Mouse (Mus musculus): ENCODE results near the gene Abca7. TPM values are rescaled to one million over a fixed set of nuclear protein-coding genes. Genes with fewer than 3 reads are reported as not detected.

The Abca7 gene
- total RNA-seq, 2 experiments from 2014 or later: 10.9 TPM

DNA sequence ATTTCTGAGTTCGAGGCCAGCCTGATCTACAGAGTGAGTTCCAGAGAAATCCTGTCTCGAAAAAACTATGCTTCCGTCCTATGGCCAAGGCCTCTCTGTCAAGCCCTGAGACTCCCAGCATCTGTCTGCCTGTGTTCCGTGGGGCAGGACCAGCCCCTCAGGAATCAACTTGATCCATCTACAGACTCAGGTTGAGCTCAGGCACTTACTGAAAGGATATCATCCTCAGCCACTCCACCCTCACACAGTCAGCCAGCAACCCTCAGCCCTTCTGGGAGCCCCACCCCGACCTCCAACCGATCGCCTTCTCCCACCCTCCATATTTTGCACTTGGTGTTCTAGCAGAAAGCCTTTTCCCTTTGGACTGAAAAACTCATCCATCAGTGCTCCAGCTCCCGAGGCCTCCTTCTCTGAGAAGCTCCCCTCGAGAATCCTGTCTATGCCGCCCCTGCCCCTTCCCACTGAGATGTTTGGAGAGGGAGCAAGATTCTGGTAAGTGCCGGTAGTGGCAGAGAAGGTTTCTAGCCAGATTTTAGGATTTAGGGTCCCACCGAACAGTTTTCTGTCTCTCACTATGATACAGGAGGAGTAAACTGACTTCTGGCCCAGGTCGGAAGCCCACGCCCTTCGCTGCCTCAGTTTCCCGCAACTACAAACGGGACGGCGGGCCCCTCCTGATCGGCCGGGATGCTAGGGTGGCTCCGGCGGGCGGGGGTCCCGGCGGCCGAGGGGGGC lies 8.4 kb upstream of the Abca7 start:
- intact Hi-C loops (cut with DNase I): loop anchor here (2.0 to 5.0 kb wide), 2 partner anchors 47 to 64 kb away; no protein-coding TSS in a partner anchor
- no peak for DNase-seq (ENCODE audit: low spot score in 2 of 2)

- intact Hi-C loops (cut with DNase I): loop anchor here (5.0 kb wide), 1 partner anchor 64 kb away; no protein-coding TSS in a partner anchor
- DNase-seq (ENCODE audit: low spot score in 2 of 2): no peak
These were observed 7.6 kb upstream of the Abca7 start, which contains the start of gene Cnn2 for GRCm38 (mm10) chr10:79988506-79989271. Gene Cnn2 (plus strand): TSS chr10:79988584.

DNA sequence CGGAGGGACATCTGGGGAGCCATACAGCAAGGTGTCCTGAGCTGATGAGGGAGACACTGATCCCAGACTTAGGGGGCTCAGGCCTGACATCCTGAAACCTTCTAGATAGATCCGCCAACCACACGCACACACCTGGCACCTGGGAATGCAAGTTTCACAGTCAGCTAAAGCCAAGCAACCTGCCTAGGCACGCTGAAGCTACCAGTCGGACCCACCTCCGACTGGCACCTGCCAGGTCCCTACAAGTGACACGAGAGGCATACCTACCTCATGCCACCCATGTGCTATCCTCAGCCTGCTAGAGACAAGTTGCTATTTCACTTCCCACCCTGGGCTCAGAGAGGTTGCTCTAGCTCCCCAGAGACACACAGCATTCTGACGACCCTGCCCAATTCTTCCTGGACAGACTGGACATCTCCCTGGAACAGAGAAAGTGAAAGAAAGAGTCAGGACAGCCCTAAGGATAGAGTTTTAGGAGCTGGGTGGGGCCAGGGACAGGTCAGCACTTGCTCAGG lies 7.0 kb upstream of the Abca7 start:
- DNase-seq (ENCODE audit: low spot score in 2 of 2): no peak
- intact Hi-C loops (cut with DNase I): loop anchor here (5.0 kb wide), 1 partner anchor 63 kb away; no protein-coding TSS in a partner anchor

DNA sequence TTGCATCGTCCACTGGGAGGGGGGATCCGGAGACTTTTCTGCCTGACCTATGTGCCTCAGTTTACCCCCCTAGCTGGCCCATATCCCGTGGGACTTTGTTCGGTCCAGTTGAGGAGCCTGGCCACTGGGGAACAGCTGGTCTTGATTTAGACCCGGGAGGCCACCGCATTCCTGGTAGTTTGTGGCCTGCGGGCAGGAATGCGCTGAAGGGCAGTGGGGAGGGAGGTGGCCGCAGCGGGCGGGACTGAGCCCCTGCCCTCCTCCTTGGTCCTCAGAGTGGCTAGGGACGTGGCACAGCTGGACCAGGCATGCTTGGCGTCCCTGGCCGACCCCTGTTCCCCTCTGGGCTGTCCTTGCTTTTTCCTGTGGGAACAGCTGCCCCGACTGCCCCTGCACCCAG lies 6.4 kb upstream of the Abca7 start:
- DNase-seq (ENCODE audit: low spot score in 2 of 2): no peak

GRCm38 (mm10) chr10:79991099-79991498 lies 5.2 kb upstream of the Abca7 start:
- no peak for DNase-seq (ENCODE audit: low spot score in 2 of 2)
- intact Hi-C loops (cut with DNase I): no loop called here

More for the DNA sequence above, 6.4 kb upstream of the Abca7 start:
- intact Hi-C loops (cut with DNase I): loop anchor here (5.0 kb wide), 1 partner anchor 62 kb away; no protein-coding TSS in a partner anchor

DNA sequence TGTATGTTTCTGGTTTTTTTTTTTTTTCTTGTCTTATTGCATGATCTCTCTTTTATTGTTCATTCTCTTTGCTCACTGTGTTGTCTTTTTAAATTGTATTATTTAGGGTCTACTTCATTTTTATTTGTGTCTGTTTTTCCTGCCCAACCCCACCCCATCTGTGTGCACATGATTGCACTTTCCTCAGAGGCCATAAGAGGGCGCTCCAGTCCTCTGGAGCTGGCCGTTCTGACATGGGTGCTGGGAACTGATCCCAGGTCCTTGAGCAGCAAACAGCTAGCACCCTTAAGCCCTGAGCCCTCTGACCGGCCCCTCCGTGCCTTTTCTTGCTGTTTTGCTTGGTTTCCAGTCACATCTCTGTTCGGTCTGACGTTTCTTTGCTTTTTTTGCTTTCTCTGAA lies 4.7 kb upstream of the Abca7 start:
- intact Hi-C loops (cut with DNase I): no loop called here
- no peak for DNase-seq (ENCODE audit: low spot score in 2 of 2)

DNA sequence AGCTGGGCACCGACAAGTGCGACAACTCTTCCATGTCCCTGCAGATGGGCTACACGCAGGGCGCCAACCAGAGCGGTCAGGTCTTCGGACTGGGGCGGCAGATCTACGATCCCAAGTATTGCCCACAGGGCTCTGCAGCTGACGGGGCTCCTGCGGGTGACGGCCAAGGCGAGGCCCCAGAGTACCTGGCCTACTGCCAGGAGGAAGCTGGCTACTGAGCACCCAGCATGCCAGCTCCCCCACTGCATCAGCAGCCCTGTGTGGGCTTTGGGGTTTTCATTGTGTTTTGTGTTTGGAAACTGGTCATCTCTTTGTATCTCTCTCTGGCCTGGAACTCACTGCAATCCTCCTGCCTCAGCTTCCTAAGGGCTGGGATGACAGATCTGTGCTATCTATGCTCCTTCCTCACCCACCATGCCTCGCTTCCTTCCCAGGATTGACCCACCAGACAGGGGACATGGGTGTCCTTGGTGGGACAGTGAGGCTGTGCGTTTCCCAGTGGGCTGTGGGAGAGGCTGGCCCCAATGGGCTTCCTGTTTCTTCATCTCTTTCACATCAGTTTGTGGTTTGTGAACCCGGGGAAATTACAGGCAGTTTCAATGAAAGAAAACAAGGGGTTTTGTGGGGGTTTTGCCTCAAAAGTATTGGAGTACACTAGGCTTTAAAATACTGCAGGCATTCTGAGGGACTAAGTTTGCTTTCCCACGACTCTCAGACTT lies 1.7 kb upstream of the Abca7 start:
- intact Hi-C loops (cut with DNase I): loop anchor here (5.0 kb wide), 1 partner anchor 118 kb away; no protein-coding TSS in a partner anchor

GRCm38 (mm10) chr10:79995636-79996035 lies 658 bp upstream of the Abca7 start:
- intact Hi-C loops (cut with DNase I): loop anchor here (5.0 kb wide), 1 partner anchor 117 kb away; no protein-coding TSS in a partner anchor
- no peak for DNase-seq (ENCODE audit: low spot score in 2 of 2)

More for the DNA sequence above, 1.7 kb upstream of the Abca7 start:
- peak in 1 of 2 experiments; percentile 54 for DNase-seq (ENCODE audit: low spot score in 2 of 2)

DNA sequence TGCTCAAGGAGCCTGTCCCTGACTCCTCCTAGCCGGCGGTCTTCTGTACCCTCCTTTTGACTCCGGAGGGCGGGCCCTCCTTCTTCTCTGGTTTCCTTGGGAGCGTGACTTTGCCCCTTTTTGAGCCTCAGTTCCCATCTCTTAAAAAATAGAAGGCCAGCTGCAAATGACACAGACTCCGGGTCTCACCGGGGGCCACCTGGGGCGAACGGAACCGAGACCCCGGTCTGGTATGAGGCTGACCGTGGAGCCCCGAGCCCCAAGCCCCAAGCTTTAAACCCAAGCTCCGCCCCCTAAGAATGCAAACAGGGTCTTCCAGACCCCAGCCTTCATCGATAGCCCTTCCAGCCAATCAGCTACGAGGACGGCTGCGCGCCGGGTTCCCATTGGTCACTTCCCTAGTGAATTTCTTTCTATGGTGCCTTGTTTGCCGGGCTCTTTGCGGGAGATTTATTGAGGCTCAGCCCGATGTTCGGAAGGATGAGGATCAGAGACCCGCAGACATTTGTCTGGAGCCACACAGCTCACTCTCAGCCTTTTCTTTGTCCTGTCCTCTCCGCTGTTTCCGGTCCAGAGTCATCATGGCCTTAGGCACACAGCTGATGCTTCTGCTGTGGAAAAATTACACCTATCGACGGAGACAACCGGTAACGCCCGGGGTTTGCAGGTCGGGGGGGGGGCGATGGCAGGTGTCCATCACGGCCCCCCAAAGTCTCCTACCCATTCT lies 903 bp downstream of the Abca7 start:
- DNase-seq (ENCODE audit: low spot score in 2 of 2): peak in 1 of 2 experiments; percentile 81
- intact Hi-C loops (cut with DNase I): loop anchor here (5.0 kb wide), 1 partner anchor 115 kb away; no protein-coding TSS in a partner anchor

GRCm38 (mm10) chr10:79997819-79998218 lies 1.5 kb downstream of the Abca7 start:
- no peak for DNase-seq (ENCODE audit: low spot score in 2 of 2)
- intact Hi-C loops (cut with DNase I): loop anchor here (5.0 kb wide), 1 partner anchor 114 kb away; no protein-coding TSS in a partner anchor

- DNase-seq (ENCODE audit: low spot score in 2 of 2): no peak
- intact Hi-C loops (cut with DNase I): no loop called here
These were observed 5.7 kb downstream of the Abca7 start for GRCm38 (mm10) chr10:80001945-80002344.

GRCm38 (mm10) chr10:80002829-80003228 lies 6.5 kb downstream of the Abca7 start:
- no peak for DNase-seq (ENCODE audit: low spot score in 2 of 2)
- intact Hi-C loops (cut with DNase I): no loop called here

DNA sequence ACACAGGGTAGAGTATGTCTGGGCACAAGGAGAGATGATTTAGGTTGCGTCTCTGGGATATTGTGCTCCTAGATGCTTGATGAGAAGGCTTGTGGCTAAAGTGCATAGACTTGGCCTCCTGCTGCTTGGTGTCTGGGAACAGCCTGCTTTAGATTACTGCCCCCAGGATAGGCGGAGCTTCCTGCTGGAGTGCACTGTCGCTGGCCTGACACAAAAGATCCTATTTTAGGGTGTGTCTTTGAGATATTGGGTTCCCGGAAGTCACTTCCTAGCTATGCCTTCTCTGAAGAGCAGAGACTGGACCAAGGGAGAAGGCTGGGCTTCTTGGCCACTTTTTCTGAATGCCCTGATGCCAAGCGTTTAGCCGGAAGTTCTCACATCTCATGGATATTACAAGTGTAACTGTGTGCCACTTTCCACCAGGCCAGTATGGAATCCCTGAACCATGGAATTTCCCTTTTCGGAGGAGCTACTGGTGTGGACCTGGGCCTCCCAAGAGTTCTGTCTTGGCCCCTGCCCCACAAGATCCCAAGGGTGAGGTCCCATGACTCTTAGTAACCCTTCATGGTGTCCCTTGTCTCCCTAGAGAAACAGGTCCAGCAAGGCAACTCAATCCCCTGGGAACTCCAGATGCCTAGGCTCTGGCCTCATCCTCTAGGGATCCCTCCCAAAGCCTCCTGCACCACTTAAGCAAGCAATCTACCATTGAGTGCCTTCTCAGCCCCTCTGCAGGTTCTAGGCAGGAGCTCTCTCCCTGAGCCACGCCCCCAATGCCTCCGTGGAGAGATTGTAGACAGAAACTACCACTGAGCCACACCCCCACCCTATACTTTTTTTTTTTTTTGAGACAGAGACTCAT lies 7.3 kb downstream of the Abca7 start:
- intact Hi-C loops (cut with DNase I): no loop called here
- DNase-seq (ENCODE audit: low spot score in 2 of 2): no peak

DNA sequence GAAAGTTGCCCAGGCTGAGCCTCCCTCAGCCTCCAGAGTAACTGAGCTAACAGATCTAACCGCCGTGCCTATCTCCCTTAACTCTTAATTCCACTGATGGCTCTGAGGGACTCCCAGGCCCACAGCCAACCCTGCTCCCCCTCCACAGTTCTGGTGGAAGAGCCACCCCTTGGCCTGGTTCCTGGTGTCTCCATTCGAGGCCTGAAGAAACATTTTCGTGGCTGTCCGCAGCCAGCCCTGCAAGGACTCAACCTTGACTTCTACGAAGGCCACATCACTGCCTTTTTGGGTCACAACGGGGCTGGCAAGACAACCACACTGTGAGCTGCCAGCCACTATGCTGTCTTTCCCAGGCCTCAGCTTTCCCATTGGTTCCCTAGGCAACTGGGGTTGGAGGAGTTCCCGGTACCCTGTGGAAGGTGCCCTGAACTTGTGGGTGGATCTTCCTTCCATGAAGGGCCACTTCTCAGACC lies 8.0 kb downstream of the Abca7 start:
- intact Hi-C loops (cut with DNase I): no loop called here
- no peak for DNase-seq (ENCODE audit: low spot score in 2 of 2)

- no peak for DNase-seq (ENCODE audit: low spot score in 2 of 2)
- intact Hi-C loops (cut with DNase I): no loop called here
These were observed 15.4 kb downstream of the Abca7 start for GRCm38 (mm10) chr10:80011740-80012139.

DNA sequence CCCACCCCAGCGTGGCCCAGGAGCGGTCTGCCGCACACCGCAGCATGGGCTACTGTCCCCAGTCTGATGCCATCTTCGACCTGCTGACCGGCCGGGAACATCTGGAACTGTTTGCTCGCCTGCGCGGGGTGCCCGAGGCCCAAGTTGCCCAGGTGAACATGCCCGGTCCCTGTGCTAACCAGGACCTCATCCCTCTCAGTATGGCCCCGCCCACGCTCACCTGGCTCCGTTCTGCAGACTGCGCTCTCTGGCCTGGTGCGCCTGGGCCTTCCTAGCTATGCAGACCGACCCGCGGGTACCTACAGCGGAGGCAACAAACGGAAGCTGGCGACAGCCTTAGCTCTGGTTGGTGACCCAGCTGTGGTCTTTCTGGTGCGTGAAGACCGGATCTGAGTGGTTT lies 17.3 kb downstream of the Abca7 start:
- no peak for DNase-seq (ENCODE audit: low spot score in 2 of 2)
- intact Hi-C loops (cut with DNase I): no loop called here

DNA sequence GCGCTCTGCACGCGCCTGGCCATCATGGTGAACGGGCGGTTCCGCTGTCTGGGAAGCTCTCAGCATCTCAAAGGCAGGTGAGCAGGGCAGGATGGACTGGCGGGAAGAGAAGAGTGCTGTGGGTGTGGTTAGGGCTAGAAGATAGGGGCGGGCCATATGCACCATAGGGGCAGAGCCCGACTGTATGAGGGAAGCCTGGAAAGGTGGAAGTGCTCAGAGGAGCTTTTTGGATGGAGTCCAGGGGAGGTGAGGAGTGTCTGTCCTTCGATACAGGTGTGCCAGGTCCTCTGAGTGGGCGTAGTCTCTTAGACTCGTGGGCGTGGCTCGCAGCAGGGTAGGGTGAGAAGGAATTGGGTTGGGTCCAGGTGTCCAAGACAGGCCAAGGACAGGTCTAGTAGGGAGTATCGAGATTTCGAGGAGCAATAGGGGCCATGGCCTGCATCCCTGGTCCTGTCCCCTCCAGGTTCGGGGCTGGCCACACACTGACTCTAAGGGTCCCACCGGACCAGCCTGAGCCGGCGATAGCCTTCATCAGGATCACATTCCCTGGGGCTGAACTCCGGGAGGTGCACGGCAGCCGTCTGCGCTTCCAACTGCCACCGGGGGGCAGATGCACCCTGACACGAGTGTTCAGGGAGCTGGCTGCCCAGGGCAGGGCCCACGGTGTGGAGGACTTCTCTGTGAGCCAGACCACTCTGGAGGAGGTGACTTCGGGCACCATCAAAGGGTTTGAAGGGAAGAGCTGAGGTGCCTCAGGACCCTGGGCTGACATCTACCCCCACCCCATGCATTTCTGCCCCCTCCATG lies 18.4 kb downstream of the Abca7 start:
- DNase-seq (ENCODE audit: low spot score in 2 of 2): no peak
- intact Hi-C loops (cut with DNase I): no loop called here
